Mouse (Mus musculus) G1E (cell line): ENCODE measurements around the gene Rab5if.

ENCODE experiments used
- CTCF ChIP-seq: IDR thresholded peaks from 2 replicates; pipeline ENCODE4 v1.5.1; 2012; ENCODE audit warnings: low read depth, low read length, inconsistent platforms, mixed read lengths
- GATA1 ChIP-seq: IDR thresholded peaks from 2 replicates; pipeline ENCODE4 v1.6.1; 2012; ENCODE audit warnings: borderline replicate concordance, low read length, inconsistent platforms, mixed read lengths
- POLR2AphosphoS5 ChIP-seq: IDR thresholded peaks from 2 replicates; pipeline ENCODE4 v1.6.1; 2012; ENCODE audit warnings: low read depth, low read length, inconsistent platforms; ENCODE audit not compliant: insufficient replicate concordance
- TAL1 ChIP-seq: conservative IDR thresholded peaks from 2 replicates; pipeline ENCODE4 v1.6.1; 2012; ENCODE audit warnings: low read depth, low read length, inconsistent platforms, mixed read lengths

- TF ChIP-seq CTCF, result no peak
- no peak for TF ChIP-seq POLR2AphosphoS5
- TF ChIP-seq GATA1, result no peak
- no peak for TF ChIP-seq TAL1
These were observed 36.3 kb downstream of the Rab5if start for GRCm38 (mm10) chr2:156899184-156899583.
